Mouse (Mus musculus): ENCODE measurements around the gene Pdik1l.

Gene Pdik1l

GRCm38 (mm10) chr4:134257198-134258009 lies 30.3 kb downstream of the Pdik1l start:
- DNase-seq = no peak

- DNase-seq = peak in 1 of 2 experiments; percentile 20
Measured at GRCm38 (mm10) chr4:134256407-134257197, 31.1 kb downstream of the Pdik1l start.

GRCm38 (mm10) chr4:134255854-134256253 lies 31.8 kb downstream of the Pdik1l start:
- peak in 1 of 2 experiments; percentile 11 for DNase-seq

GRCm38 (mm10) chr4:134254835-134255234 lies 32.9 kb downstream of the Pdik1l start:
- no peak for DNase-seq

- peak in 1 of 2 experiments; percentile 10 for DNase-seq
Measured at GRCm38 (mm10) chr4:134253722-134254324, 33.9 kb downstream of the Pdik1l start, which contains the start of gene Grrp1. Gene Grrp1, minus strand, starts transcription at chr4:134254106.

DNA sequence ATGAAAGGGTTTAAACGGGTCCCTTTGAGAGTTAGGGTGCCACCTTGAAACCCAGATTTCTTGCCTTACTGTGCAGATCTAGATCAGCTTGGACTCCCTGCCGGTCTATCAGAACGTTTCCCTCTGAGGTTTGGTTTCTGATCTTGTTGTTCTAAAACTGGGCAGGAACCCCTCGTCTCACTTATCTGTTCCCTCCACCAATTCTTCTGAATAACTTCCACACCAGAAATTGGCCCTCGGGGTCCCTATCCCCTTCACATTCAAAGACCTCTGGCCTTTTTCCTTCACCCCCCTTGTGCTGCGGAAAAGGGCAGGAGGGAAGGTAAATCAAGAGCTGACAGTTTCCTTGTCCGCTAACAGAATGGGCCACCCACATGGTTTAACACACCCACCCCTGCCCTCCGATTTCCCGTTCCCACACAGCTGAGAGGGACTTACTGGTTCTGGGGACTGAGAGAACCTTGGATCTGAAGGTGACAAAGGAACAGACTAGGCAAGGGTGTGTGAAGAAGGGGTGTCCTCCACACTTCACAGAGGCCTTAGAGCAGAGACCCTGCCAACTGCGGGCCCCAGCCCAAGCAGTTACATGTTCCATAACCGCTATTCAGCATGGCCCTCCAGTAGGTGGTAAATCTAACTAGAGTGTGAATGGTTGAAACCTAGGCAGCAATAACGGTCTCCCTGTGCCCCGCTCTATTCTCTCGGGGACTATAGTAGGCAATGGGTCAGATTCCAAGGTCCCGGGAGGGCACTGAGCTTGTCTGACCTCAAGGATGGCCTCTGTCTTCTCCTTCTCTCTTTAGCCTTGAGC lies 34.6 kb downstream of the Pdik1l start:
- no peak for DNase-seq

DNA sequence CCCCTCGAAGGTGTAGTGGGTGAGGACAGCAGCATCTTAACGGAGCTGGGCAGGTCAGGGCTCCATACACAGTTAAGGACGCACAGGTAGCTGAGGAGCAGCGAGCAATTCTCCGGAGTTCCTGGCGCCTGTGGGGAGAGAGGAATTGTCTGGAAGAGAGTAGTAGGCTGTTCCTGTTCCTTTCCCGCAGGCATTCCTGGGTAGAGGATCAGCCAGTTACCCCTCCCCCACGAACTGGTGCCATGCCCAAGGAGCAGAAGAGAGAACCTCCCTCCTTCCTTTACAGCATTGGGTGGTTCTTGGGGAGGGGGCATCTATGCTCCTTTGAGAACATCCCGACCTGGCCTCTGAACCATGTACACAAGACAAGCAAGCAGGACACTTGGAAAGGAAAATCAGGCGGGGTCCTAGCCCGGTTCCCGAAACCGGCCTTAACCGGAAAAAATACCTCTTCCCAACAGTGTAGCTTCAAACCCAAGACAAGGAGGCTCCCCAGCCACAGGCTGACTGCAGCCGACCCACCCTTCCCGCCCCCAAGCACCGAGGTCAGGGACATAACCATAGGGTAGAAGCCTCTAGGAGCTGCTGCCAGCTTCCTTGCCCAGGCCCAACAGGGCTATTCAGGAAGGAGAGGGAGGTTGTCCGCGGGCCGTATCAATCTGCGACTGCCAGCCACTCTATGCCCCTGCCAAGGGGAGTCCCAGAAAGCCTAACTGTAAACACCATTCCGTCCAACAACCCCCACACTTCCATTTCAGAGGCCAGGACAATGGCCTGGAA lies 35.4 kb downstream of the Pdik1l start:
- DNase-seq = peak; percentile 38 to 41

DNA sequence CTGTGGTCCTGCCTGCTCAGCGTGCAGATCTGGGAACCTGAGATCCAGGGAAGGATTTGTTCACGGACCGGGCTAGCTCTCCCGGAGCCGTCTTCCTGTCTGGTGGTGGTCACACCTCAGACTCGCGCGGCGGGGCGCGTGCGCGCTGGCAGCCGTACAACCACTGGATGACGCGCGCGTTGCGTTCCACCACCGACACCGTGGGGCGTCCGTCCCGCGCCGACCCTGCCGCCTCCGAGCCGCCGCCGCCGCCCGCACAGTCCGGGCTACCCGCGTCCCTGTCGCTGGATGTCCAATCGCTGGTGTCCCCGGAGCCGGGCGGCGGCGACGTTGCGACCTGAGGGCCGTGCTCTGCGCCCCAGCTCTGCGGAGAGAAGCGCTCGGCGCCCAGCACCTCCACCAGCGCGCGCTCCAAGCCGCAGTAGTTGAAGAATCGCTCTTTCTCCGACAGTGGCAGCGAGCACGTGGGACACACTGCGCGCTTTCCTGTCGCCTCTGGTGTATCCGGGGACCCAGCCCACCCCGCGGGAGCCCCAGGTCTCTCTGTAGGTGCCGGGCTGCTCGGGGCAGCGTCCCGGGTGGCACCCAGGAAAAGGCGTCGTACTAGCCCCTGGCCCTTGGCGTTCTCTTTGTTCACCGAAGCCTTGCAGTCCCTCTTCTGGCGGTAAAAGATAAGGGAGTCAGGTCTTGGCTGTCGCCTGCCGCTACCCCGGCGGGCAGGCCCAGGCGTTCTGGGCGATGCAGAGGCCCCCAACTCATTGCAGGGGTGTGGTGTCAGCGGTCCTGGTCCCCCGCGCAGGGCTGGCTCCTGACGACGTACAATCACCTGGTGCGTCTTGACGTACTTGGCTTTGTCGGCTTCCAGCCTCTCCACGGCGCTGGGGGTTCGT lies 36.2 kb downstream of the Pdik1l start:
- peak; percentile 64 to 67 for DNase-seq

GRCm38 (mm10) chr4:134250930-134251240 lies 36.8 kb downstream of the Pdik1l start:
- peak in 1 of 2 experiments; percentile 24 for DNase-seq

- DNase-seq = peak in 1 of 2 experiments; percentile 12
Measured at GRCm38 (mm10) chr4:134250116-134250929, 37.4 kb downstream of the Pdik1l start.

DNA sequence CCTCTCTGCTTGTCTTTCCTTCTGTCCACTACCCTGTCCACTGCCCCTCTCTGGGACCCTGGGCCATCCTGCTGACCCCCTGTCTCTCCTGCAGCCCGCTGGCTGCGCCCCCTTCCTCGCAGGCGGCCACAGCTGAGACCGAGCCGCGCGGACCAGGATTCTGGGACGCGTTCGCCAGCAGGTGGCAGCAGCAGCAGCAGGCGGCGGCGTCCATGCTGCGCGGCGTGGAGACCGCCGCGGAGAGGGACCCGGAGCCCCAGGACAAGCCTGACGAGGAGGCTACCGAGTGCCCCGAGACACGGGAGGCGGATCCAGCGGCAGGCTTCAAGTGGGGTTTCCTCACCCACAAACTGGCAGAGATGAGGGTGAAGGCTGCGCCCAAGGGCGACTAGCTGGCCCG lies 38.0 kb downstream of the Pdik1l start:
- peak; percentile 79 to 82 for DNase-seq

DNA sequence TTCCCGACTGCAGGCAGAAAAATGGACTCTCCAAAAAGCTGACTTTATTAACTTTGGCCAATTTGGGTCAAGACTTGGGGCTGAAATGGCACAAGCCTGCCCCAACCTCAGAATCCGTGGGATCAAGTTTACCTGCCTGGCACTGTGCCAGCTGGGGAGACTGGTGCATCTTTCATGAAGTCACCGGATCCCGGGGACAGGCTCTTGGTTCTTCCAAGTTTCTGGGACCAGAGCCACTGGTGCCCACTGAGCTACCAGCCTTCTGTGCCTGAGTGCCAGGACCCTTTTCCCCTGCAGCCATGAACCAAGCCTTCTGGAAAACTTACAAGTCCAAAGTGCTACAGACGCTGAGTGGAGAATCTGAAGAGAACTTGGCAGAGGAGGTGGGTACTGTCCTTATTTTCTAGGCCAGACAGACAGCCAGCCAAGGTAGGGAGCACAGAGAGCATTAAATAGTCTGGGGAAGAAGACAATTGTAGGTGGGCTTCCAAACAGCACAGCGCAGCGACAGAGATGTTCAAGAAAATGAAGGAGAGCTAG lies 40.9 kb downstream of the Pdik1l start, which contains the start of gene Gm30191:
Gm30191 (plus strand) TSS at position 217 of the 540 bp plus-strand sequence.
- peak; percentile 63 to 70 for DNase-seq

DNA sequence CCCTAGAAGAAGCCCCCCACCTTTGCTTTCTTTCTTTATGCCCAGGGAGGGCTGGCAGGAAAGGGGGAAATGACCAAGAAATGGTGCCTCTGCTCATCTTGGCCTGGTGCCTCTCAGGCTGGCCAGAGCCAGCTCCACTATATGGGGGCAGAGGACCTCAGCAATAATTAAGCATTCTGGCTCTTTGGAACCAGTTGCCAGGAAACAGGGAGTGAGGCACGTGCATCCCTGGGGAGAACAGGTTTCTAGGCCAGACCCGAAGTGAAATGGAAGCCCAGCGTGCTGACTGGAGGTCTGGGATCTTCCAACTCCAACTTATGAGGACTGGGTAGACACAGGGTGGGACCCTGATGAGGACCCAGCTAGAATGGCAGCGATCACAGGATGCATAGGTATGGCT lies 41.4 kb downstream of the Pdik1l start:
- DNase-seq = peak; percentile 59 to 73

GRCm38 (mm10) chr4:134245148-134245843 lies 42.4 kb downstream of the Pdik1l start, which contains the start of gene Zfp593:
Gene Zfp593, minus strand, starts transcription at chr4:134245592.
- peak; percentile 98 to 99 for DNase-seq

DNA sequence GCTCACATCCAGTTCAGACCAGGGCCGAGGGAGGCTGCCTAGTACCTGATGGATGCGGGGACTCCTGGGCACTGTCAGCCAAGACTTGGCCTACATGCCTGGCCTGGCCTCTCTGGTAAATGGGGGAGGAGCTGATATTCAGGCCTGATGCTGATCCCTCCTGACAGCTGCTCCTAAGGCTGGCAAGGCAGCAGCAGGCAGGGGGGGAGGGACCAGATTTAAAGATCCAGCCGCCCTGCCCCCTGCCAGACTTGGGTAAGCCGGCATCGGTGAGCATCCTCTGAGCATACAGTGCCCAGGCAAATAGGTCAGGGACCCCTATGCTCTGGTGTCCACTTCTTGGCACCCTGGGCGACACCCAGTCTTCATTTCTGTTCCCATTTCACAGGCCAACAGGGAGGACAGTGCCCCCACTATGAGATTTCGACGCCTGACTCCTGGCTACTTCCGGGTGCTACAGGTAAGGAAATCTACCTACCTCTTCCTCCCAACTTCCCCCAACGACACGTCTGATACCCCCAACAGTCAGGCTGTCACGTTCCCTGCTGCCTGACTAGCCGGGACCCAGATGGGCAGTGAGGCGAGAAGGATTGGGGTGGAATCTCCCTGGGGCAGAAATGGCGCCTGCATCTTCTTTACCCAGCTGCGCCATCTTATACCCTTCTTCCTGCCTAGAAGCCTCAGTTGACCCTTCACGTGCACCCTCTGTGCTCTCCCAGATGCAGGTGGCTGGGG lies 44.0 kb downstream of the Pdik1l start, which contains the start of gene E130218I03Rik:
E130218I03Rik (plus strand) TSS at position 147 of the 735 bp plus-strand sequence.
- DNase-seq = peak; percentile 67 to 79

- DNase-seq = peak in 1 of 2 experiments; percentile 37
Measured at GRCm38 (mm10) chr4:134238686-134239085, 49.0 kb downstream of the Pdik1l start.

DNA sequence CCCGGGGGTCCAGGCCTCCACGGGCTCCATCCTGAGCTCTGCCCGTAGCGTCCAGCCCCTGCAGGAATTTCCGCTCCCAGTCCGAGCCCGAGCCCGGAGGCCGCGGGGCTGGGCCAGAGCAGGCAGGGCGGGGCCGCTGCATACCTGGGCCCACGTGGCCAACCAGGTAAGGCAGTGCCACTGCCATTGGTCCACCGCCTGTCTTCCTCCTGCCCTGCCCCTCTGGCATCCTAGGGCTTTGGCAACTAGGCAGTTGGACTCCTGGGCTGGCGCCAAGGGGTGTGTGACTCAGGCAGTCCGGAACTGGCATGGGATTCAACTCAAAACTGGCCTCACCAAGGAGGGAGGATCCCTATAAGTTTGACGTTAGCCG lies 49.4 kb downstream of the Pdik1l start, which contains the start of gene Cnksr1:
Cnksr1 (minus strand) TSS at position 121 of the 373 bp plus-strand sequence.
- peak; percentile 80 to 83 for DNase-seq

Measured in cerebellum, postnatal 10 days (tissue).